Mouse (Mus musculus): ENCODE measurements around the gene Scarf1.

DNA sequence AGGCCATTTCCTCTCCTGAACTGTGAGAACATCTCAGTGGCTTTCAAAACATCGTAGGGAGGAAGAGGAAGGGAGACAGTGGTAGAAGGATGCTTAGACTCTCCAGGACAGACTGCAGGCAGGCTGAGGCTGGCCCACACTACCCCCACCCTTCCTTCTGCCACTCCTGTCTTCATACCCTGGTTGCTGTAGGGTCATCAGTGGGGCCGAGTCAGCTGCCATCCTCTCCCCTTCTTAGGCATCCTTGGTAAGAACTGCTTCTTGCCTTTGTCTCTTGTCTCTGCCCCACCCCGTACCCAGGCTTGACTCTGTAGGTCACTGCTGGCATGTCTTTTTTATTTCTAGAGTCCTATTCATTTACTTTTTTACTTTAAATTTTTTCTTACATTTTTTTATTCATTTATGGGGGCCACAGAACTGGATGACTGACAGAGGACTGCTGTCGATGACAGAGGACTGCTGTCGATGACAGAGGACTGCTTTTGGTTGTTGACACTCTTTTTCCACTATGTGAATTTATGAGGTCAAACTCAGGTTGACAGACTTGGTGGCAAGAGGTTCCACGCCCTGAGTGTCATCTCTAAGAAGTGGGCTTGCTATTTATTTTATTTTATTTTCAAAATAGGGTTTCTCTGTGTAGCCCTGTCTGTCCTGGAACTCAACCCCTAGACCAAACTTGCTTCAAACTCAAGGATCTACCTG lies 20.1 kb downstream of the Scarf1 start:
- TF ChIP-seq CTCF (IDR thresholded peaks at IDR 0.05; ENCODE audit: borderline replicate concordance, insufficient read depth, low read length) (no peak), POLR2A (IDR thresholded peaks at IDR 0.05; ENCODE audit: low read depth, low read length) (no peak)

Measured in embryonic fibroblast, embryonic 13.5 days (primary cell).